9 mouse cellular contexts compared by ENCODE assay signal in genomic region chr3:108328441-108328841, GRCm38 (mm10). TPM values are rescaled to one million over a fixed set of nuclear protein-coding genes. Genes with fewer than 3 reads are reported as not detected.
DNase-seq lines count a peak whose midpoint lies in the region; ATAC-seq and TF ChIP-seq lines count a peak whose summit lies in the region.
"Had no signal": no experiment of that assay in that cellular context is flagged by ENCODE, and none has a peak within 500 bp of the region (broad histone marks: within the 10 kb centered on the region; RNA-seq: fewer than 3 reads in every experiment).

No protein-coding gene starts in this region.

- ATAC-seq in midbrain, embryonic 12.5 days (ENCODE audit: low FRiP score, low read depth) = no peak
- no peak for ATAC-seq in intestine, postnatal 0 days
- peak; percentile 48 for ATAC-seq in lung, embryonic 14.5 days (ENCODE audit: insufficient read depth)
- ATAC-seq: Patski had no signal

- peaks cover 81% of the 10 kb centered on the region for H3K36me3 ChIP-seq in midbrain, embryonic 12.5 days
- H3K36me3 ChIP-seq in midbrain, embryonic 10.5 days = peaks cover 92% of the 10 kb centered on the region
- peaks cover 14% of the 10 kb centered on the region; the same call in 1 of the 2 replicates for H3K36me3 ChIP-seq in intestine, postnatal 0 days (ENCODE audit: control insufficient read depth, insufficient read depth)
- peaks cover 23% of the 10 kb centered on the region for H3K36me3 ChIP-seq in lung, embryonic 14.5 days (ENCODE audit: insufficient read depth)
- peaks cover 24% of the 10 kb centered on the region for H3K36me3 ChIP-seq in small intestine, adult 2 months (ENCODE audit: control insufficient read depth, insufficient read depth, low read length)

- H3K4me1 ChIP-seq in midbrain, embryonic 12.5 days = no peaks in the 10 kb centered on the region
- no peaks in the 10 kb centered on the region for H3K4me1 ChIP-seq in midbrain, embryonic 10.5 days
- H3K4me1 ChIP-seq in intestine, postnatal 0 days (replicated peaks; ENCODE audit: control insufficient read depth, insufficient read depth, low read length) = no peaks in the 10 kb centered on the region
- H3K4me1 ChIP-seq in lung, embryonic 14.5 days (ENCODE audit: insufficient read depth) = 0 out of 2 replicates have a peak, but pooled peaks cover 9% of the 10 kb centered on the region
- peaks cover 2% of the 10 kb centered on the region; the same call in 1 of the 2 replicates for H3K4me1 ChIP-seq in small intestine, adult 2 months (ENCODE audit: control insufficient read depth, insufficient read depth, insufficient read length, low read length)

- H3K27me3 ChIP-seq in midbrain, embryonic 12.5 days = no peaks in the 10 kb centered on the region
- H3K27me3 ChIP-seq in midbrain, embryonic 10.5 days (ENCODE audit: low read depth, poor library complexity, severe bottlenecking) = no peaks in the 10 kb centered on the region
- no peaks in the 10 kb centered on the region for H3K27me3 ChIP-seq in intestine, postnatal 0 days (replicated peaks; ENCODE audit: control insufficient read depth, insufficient read depth, low read length)
- no peaks in the 10 kb centered on the region for H3K27me3 ChIP-seq in lung, embryonic 14.5 days (ENCODE audit: insufficient read depth, low read length)
- no peaks in the 10 kb centered on the region for H3K27me3 ChIP-seq in small intestine, adult 2 months (ENCODE audit: control insufficient read depth, insufficient read depth, low read length)
- H3K27me3 ChIP-seq: Patski had no signal

- no peak for DNase-seq in midbrain, embryonic 10.5 days (ENCODE audit: low spot score)
- DNase-seq in cerebellum, postnatal 25 days = peak; percentile 64 to 77
- DNase-seq in heart, adult 11 months = peak; percentile 96
- DNase-seq in lung, embryonic 14.5 days = peak; percentile 73
- no peak for DNase-seq in T-cell, adult 2 months (ENCODE audit: low spot score)

- TF ChIP-seq POLR2A in small intestine, adult 2 months (IDR thresholded peaks at IDR 0.05; ENCODE audit: low read depth, low read length) = no peak

- TF ChIP-seq CTCF in intestine, postnatal 0 days (IDR thresholded peaks at IDR 0.05; ENCODE audit: low read depth) = peak; percentile 18; the same call in 1 of the 2 replicates
- TF ChIP-seq CTCF in lung, embryonic 14.5 days (IDR thresholded peaks at IDR 0.05; ENCODE audit: low read depth) = no peak
- TF ChIP-seq CTCF in small intestine, adult 2 months (IDR thresholded peaks at IDR 0.05; ENCODE audit: extremely low read depth, insufficient read length, insufficient replicate concordance, low read depth, low read length) = no peak

- no peak overlapping the region for H3K4me3 ChIP-seq in midbrain, embryonic 12.5 days
- H3K4me3 ChIP-seq in midbrain, embryonic 10.5 days = no peak overlapping the region
- no peak overlapping the region for H3K4me3 ChIP-seq in intestine, postnatal 0 days (ENCODE audit: low read depth, low read length)
- H3K4me3 ChIP-seq in lung, embryonic 14.5 days (ENCODE audit: low read depth, low read length) = no peak overlapping the region
- H3K4me3 ChIP-seq in small intestine, adult 2 months (ENCODE audit: low read depth, low read length) = no peak overlapping the region

- H3K9me3 ChIP-seq in midbrain, embryonic 12.5 days = no peaks in the 10 kb centered on the region
- H3K9me3 ChIP-seq in midbrain, embryonic 10.5 days (replicated peaks) = no peaks in the 10 kb centered on the region
- H3K9me3 ChIP-seq in intestine, postnatal 0 days (ENCODE audit: control insufficient read depth) = no peaks in the 10 kb centered on the region
- H3K9me3 ChIP-seq in lung, embryonic 14.5 days (ENCODE audit: low read depth, low read length) = no peaks in the 10 kb centered on the region

- no peak overlapping the region for H3K9ac ChIP-seq in midbrain, embryonic 12.5 days (replicated peaks)
- H3K9ac ChIP-seq in intestine, postnatal 0 days (ENCODE audit: low read depth, low read length) = no peak overlapping the region
- H3K9ac ChIP-seq in lung, embryonic 14.5 days = peak overlapping the region; percentile 13; the same call in 1 of the 2 replicates

- WGBS in midbrain, embryonic 12.5 days = 79% methylated on average over 9 of the region's 9 CpGs
- WGBS in midbrain, embryonic 10.5 days = 86% methylated on average over 9 of the region's 9 CpGs
- WGBS in intestine, postnatal 0 days = 64% methylated on average over 9 of the region's 9 CpGs
- 38% methylated on average over 9 of the region's 9 CpGs for WGBS in lung, embryonic 14.5 days
- WGBS in small intestine, adult 2 months = 21% methylated on average over 9 of the region's 9 CpGs

- no peak overlapping the region for H3K4me2 ChIP-seq in midbrain, embryonic 12.5 days (replicated peaks)
- H3K4me2 ChIP-seq in intestine, postnatal 0 days (replicated peaks; ENCODE audit: low read depth) = 0 out of 2 replicates have a peak overlapping the region, but pooled peaks have one; percentile 2
- peak overlapping the region; percentile 2; the same call in 1 of the 2 replicates for H3K4me2 ChIP-seq in lung, embryonic 14.5 days

- 0 out of 2 replicates have a peak overlapping the region, but pooled peaks have one; percentile 15 for H3K27ac ChIP-seq in midbrain, embryonic 12.5 days (replicated peaks)
- no peak overlapping the region for H3K27ac ChIP-seq in midbrain, embryonic 10.5 days (replicated peaks)
- H3K27ac ChIP-seq in intestine, postnatal 0 days (ENCODE audit: low read depth, low read length) = peak overlapping the region; percentile 61
- peak overlapping the region; percentile 88 for H3K27ac ChIP-seq in lung, embryonic 14.5 days (ENCODE audit: low read depth)
- H3K27ac ChIP-seq in small intestine, adult 2 months (ENCODE audit: insufficient read depth, low read depth, low read length) = 0 out of 2 replicates have a peak overlapping the region, but pooled peaks have one; percentile 12

RNA-seq across cellular contexts. Expression of gene Mybphl, which starts 36.3 kb away (rescaled TPM):
- polyA plus RNA-seq in midbrain, embryonic 12.5 days (2016; fragmentation: Nextera tagmentation; extraction: Ambion mirVana) = not detected in 2 replicates
- 0.09 TPM in 1 of 2 replicates, not detected in the other for polyA plus RNA-seq in midbrain, embryonic 10.5 days (2016; fragmentation: Nextera tagmentation; extraction: Ambion mirVana)
- not detected in 2 replicates for polyA plus RNA-seq in intestine, postnatal 0 days (2015; fragmentation: Nextera tagmentation; extraction: Ambion mirVana)
- polyA plus RNA-seq in lung, embryonic 14.5 days (2014; fragmentation: Nextera tagmentation; extraction: Ambion mirVana) = 0.75 and 4.7 TPM in 2 replicates
- polyA plus RNA-seq in small intestine, adult 2 months (2012; rRNA removed) = not detected in 2 replicates
- polyA plus RNA-seq: Patski had no signal

RNA-seq across cellular contexts. Expression of gene Sort1, which starts 44.6 kb away (rescaled TPM):
- 31.2 and 38.5 TPM in 2 replicates for polyA plus RNA-seq in midbrain, embryonic 12.5 days (2016; fragmentation: Nextera tagmentation; extraction: Ambion mirVana)
- polyA plus RNA-seq in midbrain, embryonic 10.5 days (2016; fragmentation: Nextera tagmentation; extraction: Ambion mirVana) = 10.8 and 15.6 TPM in 2 replicates
- polyA plus RNA-seq in intestine, postnatal 0 days (2015; fragmentation: Nextera tagmentation; extraction: Ambion mirVana) = 4.6 and 5.2 TPM in 2 replicates
- 32.7 and 33.2 TPM in 2 replicates for polyA plus RNA-seq in lung, embryonic 14.5 days (2014; fragmentation: Nextera tagmentation; extraction: Ambion mirVana)
- polyA plus RNA-seq in small intestine, adult 2 months (2012; rRNA removed) = 18.1 and 32.8 TPM in 2 replicates

RNA-seq across cellular contexts. Expression of gene Psrc1, which starts 55.2 kb away (rescaled TPM):
- polyA plus RNA-seq in midbrain, embryonic 12.5 days (2016; fragmentation: Nextera tagmentation; extraction: Ambion mirVana) = 60.6 and 61.9 TPM in 2 replicates
- 93.3 and 105 TPM in 2 replicates for polyA plus RNA-seq in midbrain, embryonic 10.5 days (2016; fragmentation: Nextera tagmentation; extraction: Ambion mirVana)
- 3.3 and 5.3 TPM in 2 replicates for polyA plus RNA-seq in intestine, postnatal 0 days (2015; fragmentation: Nextera tagmentation; extraction: Ambion mirVana)
- 76.5 and 79.7 TPM in 2 replicates for polyA plus RNA-seq in lung, embryonic 14.5 days (2014; fragmentation: Nextera tagmentation; extraction: Ambion mirVana)
- 1.3 and 5.3 TPM in 2 replicates for polyA plus RNA-seq in small intestine, adult 2 months (2012; rRNA removed)

Comparison
In these comparisons a context has a peak if more than half of its experiments do, and no peak if none do; other contexts are left out.
1. DNase-seq: peak in cerebellum, postnatal 25 days (2 of 2), heart, adult 11 months (single experiment) and lung, embryonic 14.5 days (single experiment); none in midbrain, embryonic 10.5 days (single experiment) and T-cell, adult 2 months (single experiment).